Mouse (Mus musculus): Measurements from ENCODE around the gene Map1b.

Gene Map1b

DNA sequence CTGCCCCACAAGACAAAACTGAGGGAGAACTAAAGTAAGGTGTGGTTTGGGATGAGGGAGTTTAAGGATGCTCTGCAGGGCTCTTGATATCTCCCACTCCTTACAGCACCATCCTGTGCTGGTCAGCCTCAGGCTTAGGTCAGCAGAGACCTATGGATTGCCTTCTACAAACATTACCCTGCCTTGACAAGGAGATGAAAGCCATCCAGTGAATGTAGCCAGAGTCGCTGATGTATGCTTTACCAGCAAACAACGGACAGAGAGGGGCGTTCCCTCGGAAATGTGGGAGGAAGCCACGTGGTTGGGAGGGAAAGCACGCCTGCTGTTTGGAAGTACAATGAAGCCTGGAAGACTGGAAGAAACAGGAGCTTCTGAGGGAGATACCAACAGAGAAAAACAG, 71.5 kb downstream of the Map1b start:
- DNase-seq: no peak

DNA sequence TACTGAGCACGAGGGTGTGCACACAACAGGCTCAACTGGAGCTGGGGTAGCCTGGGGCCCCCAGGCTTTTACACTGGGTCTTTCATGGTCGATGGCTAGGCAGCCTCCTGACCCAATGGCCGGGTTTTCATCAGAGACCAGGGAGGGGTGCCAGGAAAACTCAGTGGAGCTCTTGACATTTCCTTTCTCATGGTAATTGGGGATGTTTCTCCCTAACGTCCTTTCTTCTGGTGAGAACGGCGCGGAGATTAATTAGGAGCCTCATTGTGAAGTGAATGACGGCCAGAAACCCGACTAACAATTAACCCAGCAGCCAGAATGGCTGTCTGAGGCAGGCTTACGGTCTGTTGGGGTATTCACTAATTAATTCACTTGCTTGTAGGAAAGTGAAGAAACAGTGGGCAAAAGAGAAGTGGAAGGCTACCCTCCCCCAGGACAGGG, 71.9 kb downstream of the Map1b start:
- DNase-seq: no peak

DNA sequence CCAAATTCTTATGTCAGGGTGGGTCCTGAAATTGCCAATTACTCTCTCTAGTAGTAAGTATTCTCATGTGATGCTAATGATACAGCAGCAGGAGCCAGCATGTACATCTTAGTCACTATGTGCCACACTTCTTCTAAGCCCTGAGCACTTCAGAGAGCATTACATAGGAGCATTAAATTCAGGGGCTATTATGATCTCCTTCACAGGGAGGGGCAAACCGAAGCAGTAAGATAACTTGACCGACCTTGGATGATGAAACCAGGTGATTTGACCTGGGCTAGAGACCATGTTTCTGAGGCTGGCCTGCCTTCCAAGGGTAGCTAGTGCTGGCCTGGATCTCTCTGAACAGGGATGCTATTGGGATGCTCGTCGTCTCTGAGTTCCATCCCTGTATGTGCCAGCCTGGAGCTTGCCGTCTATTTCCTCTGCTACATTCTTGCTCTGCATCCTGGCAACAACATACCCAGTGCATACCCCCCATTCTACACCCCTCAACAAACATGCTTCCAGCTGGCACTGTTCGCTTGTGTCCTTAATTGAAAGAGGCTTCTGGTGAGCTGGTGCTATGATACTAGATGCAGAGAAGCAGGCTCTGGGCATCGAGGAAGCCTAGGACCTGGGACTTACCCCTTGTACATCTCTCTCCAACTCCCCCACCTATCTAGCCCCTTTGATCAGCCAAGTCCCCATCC, 72.7 kb downstream of the Map1b start:
- no peak for DNase-seq

DNA sequence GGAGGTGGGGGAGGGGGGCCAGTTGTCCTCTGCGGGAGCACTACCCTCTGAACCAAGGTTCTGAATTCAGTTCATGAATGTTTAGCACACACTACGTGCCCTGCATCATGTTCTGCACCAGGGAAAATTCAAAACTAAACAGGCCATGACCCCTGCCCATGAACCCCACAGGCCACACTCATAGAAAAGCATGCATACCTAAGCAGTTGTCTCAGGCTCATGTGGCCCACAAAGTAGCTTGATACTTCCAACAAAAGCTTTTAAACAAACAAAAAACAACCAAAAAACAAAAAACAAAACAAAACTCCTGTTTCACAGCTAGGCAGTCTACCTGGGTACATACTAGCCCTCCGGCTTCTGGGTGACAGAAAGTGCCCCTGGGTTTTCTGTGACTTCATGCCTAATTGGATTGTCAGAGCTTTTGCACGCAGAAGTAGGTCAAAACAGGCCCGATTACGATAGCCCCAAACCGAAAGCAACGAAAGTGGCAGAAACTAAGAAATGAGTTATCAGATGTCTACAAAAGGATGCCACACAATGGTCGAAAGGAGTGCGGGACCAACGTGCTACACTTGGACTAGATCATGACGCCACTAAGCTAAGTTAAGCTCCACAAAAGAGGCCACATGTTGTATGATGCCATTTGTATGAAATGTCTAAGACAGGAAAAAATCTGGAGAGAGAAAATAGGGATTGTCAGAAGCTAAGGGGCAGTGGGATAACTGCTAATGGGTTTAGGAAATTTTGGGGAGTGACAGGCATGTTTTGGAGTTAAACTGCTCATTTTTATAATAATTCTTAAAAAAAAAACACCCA, 73.7 kb downstream of the Map1b start:
- DNase-seq: no peak

DNA sequence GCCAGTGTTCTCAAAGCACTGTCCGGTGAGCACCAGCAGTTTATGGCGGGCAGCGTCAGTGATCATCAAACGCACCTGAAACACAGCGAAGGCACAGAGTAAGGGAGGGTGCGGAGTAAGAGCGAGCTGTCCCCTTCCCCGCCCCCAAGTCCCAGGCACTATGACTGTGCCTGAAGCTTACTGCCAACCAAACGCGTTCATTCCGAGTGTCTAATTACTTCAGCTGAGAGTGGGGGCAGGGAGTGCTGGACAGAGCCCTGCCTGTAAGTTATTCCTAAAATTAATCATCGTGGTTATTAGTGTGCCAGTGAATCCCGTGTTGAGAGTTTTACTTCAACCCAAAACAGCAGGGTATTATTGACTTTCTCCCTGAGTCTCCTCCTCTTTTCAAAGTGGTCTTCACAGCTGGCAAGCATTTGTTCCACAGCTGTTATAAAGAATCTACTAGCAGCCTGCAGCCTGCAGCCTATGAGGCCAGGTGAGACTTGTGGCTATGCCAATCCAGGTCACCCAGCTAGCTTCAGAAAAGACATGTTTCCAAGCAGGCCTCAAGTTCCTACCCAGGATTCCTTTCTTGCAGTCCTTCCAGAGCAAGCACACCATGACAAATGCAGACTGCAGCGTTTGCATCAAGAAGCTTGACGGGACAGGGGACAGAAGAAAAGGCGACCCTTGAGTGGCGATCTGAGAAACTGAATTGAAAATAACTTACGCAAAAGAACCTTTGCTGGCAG, 74.5 kb downstream of the Map1b start:
- no peak for DNase-seq

DNA sequence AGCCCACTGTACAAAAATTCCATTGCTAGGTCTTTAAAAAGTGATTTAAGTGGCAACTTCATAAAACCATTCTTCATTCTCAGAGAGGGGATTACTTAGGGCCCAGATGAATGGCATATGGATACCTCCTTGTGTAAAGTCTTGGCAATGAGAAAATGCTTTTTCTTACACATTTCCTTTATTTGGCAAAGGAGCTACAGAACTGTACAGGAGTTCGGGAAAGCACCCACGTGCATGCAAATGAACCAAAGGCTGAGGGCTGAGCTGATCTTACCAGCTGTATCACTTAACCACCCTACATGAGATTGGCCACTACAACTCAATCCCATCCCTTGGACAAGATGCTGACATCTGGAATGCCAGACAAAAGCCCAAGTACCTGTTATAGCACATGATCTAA, 76.1 kb downstream of the Map1b start:
- DNase-seq: no peak

DNA sequence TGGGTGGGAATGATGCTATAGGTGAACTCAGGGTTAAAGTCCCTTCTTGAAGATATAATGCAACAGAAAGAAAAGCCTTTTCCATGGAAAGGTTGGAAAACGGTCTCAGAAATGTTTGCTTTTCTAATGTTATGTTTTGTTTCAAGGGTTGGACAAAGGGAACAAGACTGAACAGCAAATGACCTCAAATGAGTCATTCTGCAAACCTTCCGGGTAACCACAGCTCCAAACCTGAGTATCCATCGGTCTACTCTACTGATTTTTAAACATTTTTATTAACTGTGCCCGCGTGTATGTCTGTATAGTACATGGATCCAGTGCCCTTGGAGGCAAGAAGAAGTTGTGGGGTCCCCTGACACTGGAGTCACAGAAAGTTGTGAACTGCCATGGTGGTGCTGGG, 77.0 kb downstream of the Map1b start:
- no peak for DNase-seq

DNA sequence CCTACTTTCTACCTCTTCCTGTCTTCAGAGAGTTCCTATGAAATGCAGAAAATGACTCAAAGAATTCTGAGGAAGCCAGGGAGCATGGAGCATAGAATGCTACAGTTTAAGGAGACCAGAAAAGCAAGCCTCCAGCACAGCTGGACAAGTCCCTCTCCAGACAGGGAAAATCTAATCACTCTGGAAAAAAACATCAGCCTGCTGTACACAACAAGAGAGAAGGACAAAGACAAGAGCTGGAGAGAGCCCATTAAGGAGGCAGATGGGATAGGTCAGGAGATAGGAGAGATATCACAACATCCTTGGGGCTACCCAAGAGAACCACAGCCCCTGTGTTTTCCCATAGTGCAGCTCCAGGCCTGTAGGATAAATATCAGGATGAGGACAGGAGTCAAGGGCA, 79.3 kb downstream of the Map1b start:
- no peak for DNase-seq

DNA sequence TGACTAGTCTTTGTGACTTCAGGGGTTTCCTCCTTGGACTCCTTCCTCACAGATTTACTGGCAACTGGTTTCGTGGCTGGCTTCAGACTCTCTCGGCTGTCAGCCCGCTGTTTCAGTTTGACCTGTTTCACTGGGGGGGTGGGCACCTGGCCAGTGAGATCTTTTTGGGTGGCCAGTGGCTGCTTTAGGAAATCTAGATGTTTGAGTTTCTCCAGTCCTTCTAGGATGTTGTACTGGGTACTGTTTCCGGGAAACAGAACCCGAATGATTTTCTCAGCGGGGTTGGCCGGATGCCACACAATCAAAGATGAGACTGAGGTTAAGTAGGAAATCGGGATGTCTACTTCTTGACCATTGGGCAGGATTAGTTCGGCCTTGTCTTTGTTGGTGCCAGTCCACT, 81.8 kb downstream of the Map1b start:
- DNase-seq: no peak

DNA sequence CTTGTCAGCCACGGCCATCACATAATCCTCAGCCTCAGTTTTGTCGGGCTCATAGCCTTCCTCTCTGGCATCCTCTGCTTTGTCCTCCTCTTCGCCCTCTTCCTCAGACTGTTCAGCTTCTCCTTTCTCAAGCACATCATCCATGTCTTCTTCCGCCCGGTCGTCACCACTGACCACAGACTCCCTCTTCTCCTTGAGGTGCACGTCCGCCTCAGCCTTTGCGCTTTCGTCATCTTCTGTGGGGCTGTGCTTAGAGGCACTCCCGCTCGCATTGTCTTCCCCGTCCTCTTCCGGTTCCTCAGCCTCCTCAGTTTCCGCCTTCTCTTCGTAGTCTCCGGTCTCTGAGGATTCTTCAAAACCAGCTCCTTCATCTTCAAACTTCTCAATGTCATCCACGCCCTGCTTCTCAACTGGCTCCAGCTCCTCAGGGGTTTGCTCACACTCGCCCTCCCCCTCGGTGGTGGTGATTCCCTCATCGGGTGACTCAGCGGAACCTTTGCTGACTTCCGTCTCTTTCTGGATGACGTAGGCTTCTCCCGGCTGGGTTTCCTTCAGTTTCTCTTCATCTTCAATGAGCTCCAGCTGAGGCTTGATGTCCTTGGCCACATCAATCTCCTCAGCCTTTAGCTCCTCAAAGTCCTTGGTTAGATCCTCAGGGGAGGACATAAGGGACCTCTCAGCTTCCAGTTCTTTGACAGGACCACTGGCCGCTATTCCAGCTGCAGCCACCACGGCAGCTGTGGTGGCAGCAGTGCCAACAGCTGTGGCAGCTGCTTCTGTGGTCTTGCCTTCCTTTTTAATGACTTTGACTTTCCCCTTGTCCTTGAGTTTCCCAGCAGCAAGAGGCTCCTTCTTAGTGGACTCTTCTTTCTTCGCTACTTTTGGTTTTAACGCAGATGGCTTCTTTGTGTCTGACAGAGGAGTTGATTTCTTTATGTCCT, 83.0 kb downstream of the Map1b start:
- no peak for DNase-seq

DNA sequence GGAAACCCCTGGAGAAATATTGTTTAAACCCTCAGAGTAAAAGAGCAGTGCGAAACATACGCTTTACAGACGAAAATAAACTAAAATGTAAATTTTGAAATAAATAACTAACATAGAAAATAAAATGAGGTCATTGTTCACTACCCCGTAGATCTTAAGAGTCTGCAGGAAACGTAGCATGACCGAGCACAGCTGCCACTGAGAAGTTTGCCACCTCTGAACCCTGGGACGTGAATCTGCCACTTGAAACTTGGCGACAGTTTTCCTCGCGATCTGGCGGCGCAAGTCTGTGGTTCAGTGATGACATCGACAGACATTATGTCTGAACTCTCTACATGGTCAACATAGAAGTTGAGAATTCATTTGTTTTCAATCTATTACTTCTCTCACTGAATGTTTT, 92.8 kb downstream of the Map1b start:
- DNase-seq: no peak

DNA sequence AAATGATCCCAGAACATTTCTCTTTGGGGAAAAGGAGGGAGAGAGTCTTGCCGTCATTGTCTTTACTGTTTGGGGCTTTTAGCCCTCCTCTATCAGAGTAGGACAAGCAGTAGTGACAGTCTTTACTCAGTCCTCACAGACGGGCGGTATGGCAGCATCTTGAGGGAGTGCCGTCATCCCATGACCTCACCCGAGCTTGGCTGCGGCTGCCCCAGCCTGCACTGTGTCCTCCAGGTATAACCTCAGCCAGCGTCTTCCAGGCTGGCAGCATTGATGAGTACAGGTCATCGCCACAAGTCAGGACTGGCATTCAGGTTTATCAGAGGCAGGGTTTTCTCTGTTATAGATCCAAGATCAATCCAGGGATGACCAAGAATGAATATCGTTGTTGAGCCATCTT, 99.7 kb downstream of the Map1b start:
- no peak for DNase-seq

DNA sequence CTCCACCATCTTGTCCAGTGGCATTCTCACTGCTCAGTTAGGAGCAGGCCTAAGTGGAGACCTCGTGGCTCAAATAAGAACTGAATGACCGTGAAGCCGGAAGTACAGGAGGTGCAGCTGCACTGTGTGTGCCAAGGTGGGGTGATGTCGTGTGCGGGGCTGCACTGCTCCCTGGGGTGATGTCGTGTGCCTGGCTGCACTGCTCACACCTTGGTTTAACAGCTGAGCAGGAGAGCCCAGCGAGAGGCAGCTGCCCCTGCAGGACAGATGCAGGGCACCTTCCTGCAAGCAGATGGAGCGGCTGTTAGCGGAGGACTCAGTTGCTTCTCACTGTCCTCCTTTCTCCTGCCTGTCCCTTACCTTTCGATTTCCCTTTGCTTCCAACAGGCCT, 102.0 kb downstream of the Map1b start:
- no peak for DNase-seq

DNA sequence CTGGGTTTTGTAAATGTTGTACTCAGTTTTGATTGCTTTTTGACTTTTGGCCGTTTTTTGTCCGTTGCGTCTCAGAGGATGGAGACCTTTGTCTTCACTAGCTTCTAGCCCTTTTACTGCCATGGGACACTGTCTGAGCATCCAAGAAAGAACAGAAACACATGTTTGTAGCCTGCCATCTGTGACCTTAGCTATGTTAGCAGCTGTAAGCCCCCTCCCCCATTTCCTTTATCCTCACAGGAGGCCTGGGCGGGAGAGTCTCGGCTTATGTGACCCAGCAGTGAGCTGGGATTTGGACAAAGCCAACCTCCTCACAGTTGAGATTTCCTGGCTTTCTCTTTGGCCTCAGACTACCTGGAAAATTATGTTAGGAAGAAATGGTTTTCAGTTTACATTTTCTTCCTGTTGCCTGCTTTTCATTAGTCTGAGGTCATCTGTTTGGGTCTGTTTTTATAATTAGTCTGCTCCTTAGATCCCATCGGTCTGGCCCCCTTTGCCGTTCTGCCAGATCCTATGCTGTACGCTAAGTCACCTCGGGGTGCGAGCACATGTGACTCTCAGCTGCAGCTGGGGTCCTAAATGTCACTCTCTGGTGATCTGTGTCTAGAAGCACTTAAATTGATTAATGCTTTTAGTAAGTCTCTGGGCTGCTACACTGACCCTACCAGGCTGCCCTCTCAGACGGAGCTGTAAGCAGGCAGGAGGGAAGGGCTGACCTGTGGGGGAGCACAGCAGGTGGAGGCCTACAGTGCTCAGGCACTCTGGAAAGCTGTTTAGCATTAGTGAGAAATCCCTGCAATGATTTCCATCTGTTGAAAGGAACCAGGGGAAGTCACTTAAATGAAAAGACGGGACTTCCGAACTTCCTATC, 102.6 kb downstream of the Map1b start:
- no peak for DNase-seq

DNA sequence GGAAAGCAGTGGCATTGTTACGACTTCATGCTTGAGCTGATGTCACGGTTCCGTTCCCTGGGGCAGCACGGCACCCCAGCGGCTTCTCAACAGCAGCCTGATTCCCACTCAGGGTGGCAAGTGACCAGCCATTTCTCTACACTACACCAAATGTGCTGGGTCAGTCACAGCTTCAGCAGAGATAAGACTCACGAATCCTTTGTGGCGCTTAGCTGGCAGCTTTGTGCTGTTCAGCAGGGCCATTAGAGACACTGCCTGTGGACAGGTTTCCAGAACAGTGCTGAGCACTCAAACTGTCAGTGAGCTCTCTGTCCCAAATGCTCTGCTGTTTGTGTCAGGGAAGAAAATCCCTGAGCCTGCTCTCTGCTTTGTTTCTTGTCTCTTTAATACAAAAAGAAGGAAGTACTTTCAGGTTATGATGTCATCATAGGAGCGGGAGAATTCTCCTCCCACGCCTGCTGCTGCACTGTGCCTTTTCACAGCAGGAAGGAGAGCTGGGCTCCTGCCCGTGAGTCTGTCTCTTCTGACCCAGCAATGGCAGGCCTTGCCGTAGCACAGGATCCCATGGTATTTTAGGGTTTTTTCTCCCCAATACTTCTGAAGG, 103.8 kb downstream of the Map1b start:
- no peak for DNase-seq

DNA sequence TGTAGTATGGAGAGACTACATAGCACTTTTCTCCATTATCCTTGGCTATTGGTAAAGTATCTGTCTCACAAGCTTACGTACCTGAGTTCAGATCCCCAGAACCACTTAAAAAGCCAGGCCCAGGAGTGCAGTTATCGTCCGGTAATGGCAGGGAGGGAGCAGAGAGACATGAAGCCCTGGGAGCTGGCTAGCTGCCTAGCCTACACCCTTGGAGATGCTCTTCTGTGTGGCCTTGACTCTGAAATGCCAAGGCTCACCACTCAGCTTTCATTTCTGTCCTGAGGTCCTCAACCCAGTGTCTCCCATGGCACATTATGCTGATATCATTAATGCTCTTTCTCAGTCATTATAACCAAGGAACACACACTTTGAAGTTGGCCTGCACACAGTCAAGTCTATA, 104.6 kb downstream of the Map1b start:
- DNase-seq: no peak

DNA sequence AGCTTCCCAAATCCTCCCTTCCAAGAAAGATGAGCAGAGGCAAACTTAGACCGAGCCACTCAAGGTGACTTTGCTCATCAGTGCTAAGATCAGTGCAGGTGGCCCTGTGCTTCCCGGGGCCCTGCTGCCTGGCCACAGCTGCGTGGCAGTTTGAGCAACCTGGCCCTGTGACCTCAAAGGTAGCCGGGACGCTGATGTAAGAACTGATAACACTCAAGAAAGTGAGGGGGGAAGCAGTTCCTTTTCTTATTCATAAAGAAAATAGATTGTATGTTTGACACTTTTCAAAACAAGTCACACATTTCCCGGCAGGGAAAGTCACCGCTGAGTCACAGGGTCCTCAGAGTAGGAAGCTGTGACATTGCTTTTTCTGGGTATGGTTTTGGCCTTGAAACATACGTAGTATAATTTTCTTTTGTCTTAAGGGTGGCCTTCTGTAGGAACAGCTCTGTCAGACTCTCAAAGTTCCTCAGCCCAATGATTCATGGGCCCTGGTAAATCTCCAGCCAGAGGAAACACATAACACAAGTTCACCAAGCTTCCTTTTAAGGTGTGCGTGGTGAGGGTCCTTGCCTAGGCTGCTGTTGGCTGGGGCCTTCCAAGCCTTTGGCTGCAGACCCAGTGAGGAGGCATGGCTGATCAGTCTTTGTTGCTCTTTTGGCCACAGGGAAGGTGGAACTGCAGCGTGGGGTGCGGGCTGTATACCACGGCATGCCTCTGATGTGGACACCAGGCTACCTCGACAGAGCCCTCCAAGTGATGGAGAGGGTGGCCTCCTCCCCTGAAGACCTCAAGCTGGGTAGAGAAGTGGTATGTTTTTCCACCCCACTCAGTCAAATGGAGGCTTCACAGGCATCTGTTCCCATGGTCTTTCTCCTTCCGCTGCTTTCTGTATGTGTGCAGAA, 105.5 kb downstream of the Map1b start:
- no peak for DNase-seq

DNA sequence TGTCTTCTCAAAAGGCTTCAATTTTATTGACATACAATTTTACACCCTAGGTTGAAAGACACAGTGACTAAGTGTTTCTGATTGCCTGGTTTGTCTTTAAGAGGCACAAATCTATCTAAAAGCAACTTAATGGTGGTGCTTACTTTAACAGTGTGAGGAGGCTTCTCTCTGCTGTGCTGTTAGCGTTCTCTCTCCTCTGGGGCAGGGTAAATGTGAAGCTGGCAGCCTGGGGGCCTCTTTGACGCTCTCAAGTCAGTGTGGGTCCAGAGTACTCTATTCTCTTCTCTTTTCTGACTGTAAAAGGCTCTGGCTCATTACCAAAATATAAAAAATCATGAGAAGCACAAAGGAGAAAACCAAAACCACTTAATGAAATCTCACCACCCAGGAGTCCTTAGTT, 107.1 kb downstream of the Map1b start:
- no peak for DNase-seq

DNA sequence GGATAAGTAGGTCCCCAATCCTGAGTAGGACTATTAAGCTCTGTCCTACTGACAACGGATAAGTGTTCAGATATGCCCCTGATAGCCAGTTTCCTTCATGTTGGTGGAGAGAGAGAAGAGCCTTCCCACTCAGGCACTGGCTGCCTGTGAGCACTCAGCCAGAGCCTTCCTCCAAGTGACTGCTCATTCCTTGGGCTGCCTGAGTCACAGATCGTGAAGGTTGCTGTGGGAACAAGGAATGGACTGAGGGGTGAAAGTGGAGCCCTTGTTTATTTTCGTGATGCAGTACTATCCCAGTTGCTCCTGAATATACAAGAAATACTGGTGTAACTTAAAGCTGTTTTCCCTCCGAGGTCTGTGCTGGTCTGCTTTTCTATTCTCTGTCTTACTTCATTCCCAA, 117.0 kb downstream of the Map1b start:
- DNase-seq: no peak

DNA sequence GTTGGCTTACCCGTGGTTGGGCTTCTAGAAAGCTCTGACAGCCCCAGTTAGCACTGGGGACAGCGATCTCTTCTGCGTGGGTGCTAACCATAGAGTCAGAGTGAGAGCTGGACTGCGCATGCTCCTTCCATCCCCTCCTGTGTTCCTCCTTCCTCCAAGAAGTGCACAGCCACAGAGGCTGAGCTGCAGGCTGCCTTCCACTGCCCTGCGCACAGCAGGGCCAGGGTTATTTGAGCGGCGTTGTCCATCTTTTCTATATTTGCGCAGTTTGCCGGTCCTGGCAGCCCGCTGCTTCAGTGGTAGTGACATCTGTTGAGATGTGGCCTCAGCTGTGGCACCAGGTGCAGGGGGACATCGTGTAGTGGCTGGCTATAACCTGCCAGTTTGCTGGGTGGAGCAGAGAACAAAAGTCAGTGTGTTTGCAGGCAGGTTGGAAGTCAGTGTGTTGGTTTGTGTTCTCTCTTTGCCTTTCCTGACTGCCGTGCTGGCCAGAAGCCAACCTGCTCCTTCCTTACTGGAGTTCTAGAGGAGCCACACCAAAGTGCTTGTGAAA, 118.1 kb downstream of the Map1b start:
- no peak for DNase-seq

Measured in right cerebral cortex, postnatal 25 days (tissue).